Mouse (Mus musculus) lung, adult 18-20 months (tissue): Measurements from ENCODE around the gene Actr3b.
A peak's percentile ranks its signal among the peaks of the same experiment; 100 is the strongest.
"Not testable (repeated sequence)": the region's sequence is repeated elsewhere in the genome, so short reads cannot be mapped to it uniquely, and the experiment has no call there.

Experiments
- DNase-seq, 2 experiments: peaks; one replicate each; pipeline ENCODE4 v3.0.0; 2022; ENCODE audit warnings: mixed read lengths in 2 of 2

The Actr3b gene

DNA sequence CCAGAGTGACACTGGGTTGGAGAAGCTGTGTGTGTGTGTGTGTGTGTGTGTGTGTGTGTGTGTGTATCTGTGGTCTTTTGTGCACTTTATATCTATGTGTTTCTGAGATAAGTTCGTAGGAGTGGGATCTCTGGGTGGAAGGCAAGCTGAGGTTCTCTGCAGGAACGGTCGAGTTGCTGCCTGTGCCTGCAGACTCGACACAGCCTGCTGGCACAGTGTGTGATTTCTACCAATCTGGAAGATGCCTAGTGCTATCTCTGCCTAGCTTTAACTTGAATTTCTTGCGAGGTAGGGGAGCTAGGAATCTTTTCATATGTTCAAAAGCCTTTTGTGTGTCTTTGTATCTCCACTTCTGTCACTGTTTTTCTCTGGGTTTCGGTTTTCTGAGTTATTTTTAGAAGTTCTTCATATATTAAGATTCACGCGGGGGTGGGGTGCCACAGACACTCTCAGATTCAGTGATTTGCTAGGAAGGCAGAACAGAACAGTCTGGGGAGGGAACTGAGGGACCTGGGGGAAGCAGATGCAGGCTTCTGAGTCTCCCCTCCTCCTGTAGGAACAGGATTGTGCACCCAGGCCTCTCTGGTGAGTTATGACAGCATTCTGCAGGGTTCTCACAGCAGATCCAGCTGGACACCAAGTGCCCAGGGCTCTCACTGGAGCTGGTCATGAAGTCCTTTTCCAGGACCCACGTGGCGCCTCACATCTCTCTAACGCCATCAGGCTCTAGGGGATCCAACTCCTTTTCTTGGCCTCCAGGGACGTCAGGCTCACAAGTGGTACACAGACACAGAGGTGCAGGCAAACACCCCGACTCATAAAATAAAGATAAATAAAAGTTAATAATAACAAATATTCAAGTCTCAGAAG is 14.4 kb downstream of the Actr3b start:
- DNase-seq = no peak

DNA sequence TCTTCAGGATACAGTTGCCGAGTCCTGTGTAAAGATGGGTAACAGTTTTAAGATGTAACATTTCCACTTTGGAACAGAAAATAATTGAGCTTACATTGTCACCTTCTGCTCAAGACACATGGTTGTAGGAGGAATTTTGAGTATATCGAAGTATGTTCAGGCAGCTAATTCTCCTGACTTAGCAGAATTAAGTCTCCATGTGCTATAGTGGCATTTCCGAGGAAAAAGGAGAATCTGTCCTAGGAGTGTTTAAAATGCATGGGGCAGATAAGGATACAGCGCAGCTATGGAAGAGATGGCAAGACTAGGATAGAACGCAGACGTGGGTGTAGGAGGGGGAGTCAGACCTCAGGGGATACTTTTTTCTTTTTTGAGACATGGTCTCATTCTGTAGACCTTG is 31.8 kb downstream of the Actr3b start:
- DNase-seq = no peak

DNA sequence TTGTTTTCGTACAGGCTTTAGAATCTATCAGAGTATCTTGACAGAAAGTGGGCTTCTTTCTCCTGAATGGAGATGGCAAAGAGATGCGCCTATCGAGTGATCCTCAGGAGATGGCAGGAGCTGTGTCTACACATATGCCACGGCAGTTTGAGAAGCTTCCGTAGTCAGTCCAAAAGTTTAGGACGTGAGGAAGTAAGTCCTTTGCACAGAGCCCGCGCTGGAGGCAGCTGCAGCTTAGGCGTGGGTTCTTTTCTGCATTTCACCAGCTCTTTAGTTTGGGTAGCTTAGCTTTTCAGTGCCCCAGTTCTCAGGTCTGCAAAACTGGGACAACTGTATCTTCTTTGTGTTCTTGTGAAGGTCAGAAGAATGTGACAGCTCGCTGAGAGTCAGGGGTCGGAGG is 38.0 kb downstream of the Actr3b start:
- no peak for DNase-seq

DNA sequence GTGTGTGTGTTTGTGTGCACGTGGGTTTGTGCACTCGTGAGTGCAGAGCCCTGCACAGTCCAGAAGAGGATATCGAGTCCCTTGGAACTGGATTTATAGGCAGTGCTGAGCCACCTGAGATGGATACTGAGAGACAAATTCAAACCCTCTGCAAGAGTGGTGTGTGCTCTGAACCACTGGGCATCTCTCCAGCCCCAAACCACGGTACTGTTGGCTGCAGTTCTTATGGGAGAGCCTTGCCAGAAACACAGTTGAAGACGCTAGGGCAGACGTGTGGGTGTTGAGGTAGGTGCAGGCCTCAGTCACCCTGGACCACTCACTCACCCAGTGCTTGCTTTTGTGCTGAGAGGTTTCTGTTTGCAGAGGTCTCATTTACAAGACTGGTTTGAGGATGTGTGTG is 41.1 kb downstream of the Actr3b start:
- DNase-seq = no peak

DNA sequence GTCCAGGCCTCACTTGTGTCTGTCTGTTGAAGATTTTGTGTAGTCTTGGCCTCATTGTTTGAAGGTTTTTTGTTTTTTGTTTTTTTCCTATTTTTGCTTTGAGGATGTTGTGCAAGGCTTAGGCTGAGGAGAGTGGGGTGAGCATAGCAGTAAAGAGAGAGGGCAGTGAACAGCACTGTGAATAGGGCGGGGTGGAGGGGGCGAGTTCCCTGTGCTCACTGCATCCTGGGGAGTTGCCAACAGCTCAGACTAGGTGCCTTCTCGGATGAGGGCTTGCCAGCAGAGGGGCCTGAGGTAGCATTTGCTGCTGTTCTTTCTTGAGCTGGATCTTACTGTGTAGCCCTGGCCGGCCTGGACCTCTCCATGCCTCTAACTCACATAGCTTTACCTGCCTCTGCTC is 41.9 kb downstream of the Actr3b start:
- no peak for DNase-seq

DNA sequence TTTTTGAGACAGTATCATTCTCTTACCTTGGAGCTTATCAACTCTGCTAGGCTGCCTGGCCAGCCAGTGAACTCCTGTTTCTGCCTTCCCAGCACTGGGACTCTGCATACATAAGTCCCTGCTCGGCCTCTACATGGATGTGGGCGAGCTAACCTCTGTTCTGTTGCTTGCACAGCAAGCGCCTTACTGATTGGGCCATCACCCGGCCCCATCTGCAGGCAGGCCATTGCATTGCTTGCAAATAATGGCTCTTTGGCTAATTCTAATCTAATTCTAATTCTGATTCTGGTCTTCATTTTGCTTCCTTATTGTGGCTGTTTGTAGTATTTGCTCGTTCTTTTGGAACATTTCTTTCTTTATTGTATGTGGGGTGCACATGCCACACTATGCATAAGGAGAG is 44.8 kb downstream of the Actr3b start:
- no peak for DNase-seq

DNA sequence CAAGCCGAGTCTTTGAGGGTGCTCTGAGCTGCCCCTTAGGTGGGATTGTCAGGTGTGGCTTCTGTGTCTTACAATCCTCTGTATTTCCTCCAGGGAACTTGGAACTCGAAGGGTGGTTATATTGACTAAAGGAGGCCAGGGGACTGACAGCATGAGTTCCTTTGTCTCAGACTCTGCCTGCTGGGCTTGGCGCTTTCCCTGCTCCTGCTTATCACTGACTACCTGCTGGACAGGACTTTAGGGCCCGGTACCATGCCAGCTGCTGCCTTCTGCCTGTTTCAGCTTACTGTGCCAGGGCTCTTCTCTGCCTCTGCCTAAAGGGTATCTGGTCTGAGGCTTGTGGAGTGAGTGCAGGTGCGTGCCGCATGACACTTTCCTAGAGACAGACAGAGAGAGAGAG is 53.1 kb downstream of the Actr3b start:
- DNase-seq = no peak

DNA sequence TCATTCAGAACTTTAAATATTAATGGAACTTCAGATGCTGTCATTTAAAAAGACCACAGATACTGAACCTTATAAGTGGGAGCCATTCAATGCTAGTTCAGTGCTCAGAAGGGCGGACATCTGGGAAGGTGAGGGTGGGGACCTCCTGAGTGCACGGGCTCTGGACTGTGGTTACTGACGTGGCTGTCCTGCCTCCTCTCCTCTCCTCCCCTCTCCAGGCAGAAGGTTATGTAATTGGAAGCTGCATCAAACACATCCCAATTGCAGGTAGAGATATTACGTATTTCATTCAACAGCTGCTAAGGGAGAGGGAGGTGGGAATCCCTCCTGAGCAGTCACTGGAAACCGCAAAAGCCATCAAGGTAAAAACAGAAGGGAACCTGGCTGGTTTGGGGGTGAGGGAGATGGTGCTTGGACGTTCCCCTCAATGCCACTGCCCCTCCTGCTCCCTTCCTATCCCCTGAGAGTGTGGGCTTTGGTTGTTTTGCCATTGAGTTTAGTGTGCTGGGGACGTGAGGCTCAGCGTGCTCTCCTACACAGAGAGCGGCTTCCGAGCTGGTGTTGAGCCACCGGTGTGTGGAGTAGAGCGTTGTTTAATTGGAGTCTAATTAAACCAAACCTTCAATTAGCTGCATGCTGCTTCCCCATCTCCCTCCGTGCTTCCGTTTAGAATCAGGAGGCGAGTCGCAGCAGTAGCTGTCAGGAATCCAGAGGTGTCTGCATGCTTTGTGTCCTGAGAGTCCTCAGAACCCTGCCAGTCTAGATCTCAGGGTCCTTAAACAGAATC is 69.7 kb downstream of the Actr3b start:
- no peak for DNase-seq

DNA sequence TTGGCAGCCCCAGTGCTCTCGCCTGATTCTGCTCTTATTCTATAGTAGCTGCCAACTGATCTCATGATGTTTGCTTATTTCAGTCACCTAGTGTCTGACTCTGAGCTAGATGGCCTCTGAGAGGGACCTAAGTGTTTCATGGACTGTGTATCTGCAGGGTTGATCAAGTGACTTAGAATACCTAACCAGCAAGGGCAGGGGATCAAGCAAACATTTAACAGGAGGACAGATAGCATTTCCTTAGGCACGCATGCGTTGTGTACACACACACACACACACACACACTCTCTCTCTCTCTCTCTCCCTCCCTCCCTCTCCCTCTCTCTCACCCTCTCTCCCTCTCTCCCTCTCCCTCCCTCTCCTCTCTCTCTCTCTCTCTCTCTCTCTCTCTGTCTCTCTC is 71.0 kb downstream of the Actr3b start:
- no peak for DNase-seq

DNA sequence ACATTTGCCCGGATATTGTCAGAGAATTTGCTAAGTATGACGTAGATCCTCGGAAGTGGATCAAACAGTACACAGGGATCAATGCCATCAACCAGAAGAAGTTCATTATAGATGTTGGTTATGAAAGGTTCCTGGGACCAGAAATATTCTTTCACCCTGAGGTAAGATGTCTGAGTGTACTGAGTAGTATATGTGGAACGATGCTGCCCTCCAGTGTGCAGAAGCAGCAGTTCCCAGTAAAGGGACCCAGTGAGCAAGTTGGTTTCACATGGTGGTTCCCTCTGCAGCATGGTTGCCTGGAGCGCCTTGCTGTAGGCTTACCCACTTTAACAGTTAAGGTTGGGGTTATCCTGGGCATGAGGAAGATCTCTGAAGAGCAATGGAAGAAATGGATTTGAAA is 71.8 kb downstream of the Actr3b start:
- DNase-seq = peak in 1 of 2 experiments; percentile 10

DNA sequence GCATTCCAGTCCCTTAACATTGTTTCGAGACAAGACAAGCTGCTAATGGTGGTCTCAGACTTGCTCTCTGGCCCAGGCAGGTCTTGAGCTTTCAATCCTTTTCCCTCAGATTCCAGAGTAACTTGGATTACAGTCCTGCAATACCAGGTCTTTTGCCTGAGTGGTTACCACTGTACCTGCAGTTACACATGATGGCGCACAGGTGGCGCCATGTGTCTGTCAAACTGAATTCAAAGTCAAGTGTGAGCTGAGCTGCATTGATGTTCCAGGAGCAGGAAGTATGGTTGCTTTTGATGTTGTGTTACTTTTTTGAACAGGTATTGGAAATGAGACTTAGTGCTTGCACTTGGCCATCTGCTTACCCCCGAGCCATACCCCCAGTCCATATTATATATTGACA is 79.6 kb downstream of the Actr3b start:
- peak in 1 of 2 experiments; percentile 7 for DNase-seq

DNA sequence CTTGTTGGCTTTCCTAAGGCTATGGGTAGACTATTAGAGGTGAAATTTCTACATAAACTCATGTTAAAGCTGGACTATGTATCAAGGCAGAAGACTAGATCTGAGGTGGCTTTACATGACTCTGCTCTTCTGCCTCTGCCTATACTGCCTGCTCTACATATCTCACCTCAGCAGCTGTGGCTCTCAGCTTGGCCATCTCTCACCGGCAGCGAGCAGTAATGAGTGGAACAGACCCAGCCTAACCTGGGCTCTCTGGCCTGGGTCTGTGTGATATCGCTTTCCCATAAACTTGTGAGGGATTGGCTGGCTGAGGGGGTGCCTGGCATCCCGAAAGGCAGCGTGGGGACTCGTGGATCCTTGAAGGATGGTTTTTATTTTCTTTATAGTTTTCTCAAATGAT is 86.8 kb downstream of the Actr3b start:
- DNase-seq = no peak

DNA sequence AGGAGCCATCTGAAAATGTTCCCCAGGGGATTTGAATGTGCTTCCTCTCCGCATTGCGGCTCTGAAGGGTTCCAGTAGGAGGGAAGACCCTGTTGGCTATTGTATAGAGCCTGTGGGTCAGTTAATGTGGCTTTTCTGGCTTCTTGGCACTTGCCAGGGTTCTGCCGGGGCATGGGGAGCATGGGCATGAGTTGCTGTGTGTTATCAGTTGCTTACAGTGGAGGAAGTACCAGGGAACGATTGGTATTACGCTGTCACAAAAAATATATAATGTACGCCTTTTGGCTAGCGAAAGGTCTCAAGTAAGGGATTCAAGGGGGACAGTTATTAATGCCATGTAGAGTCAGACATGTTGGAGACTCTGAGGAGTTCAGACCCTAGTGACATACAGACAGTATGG is 87.4 kb downstream of the Actr3b start:
- no peak for DNase-seq

DNA sequence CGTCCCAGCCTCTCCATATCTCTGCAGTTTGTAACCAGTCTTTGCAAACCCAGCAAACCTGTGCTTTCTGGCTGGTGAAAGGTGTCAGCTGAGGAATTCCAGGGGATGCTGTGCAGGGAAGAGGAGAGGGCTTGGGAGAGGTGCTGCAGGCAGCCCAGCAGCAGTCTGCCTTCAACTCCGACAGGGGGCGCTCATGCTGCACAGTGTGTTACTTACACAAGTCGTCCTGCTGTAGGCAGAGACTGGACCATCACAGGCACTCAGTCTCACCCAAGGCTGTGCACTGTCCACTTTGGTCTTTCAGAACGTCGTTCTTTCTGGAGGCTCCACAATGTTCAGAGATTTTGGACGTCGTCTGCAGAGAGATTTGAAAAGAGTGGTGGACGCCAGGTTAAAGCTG is 88.3 kb downstream of the Actr3b start:
- no peak for DNase-seq

DNA sequence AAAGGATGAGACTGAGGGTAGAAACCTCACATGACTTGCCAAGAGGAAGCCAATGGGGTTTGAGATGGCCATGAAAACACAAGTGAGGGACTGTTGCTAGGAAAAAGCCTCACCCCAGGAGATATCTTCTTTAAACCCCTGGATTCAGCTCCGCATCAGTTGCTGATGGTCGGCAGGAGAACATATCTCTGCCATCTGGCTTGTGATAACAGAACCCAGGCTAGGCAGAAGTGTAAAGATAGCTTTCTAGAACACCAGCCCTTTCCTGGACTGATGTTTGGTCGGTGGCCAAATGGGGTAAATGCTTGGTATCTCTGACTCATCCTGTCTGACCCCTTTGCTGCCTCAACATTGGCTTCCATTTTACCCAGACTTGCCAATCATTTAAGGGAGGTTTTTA is 106.4 kb downstream of the Actr3b start:
- no peak for DNase-seq

DNA sequence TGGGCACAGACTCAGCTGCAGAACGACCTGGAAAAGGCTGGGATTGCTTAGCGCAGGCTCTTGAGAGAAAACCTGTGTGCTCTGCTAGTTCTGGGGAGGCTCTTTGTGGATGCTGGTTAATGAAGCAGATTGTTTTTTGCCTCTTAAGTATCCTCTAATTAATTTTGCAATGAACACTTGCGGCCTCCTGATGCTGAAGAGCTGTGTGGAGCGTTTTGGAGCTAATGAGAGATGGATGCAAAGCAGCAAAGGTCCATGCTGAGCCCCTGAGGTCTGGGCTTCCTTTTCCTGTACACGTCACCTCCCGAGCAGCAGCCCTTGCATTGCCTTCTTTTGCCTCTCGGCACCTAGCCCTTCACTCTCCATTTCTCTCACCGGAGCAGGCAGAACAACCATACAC is 110.1 kb downstream of the Actr3b start:
- DNase-seq = no peak

DNA sequence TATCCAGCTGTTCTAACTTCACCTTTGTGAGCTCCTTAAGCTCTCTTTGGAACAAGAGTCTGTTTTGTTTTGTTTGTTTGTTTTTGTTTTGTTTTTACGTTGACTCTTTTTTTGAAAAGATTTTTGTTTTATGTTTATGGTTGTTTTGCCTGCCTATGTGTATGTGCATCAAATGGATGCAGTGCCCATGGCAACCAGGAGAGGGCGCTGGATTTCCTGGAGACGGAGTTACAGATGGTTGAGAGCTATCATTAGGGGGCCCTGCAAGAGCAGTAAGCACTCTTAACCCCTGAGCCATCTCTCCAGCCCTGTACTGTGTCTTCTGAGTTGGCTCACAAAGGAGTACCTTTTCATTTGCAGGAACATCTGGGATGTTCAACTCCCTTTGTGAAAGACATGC is 110.8 kb downstream of the Actr3b start:
- DNase-seq = no peak

DNA sequence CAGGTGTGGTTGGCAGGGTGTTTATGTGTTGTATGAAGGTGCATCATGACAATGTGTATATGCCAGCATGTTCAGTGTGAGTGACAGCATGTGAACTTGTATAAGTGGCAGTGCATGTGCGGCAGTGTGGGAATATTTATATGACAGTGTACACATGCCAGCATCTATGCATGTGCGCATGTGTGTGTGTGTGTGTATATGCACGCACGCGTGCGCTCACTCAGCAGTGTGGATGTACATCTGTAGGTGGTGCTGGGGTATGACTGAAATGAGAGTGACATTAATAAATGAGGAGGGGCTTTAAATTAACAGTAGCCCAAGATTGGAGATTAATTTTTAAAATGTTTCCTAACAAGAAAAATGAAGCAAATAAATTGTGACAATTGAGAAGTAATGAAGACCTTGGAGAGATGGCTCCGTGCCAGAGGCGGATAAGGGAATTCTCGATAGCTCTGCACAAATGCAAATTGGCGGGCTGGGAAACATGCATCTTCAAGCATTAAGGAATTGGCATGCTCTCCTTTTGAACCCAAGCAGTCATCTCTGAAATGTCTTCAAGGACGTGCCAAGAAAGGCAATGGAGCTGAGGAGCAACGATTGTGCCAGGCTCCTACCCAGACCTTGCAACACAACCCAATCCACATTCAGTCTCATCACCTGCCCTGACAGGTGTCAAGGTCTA is 111.7 kb downstream of the Actr3b start:
- DNase-seq = no peak

DNA sequence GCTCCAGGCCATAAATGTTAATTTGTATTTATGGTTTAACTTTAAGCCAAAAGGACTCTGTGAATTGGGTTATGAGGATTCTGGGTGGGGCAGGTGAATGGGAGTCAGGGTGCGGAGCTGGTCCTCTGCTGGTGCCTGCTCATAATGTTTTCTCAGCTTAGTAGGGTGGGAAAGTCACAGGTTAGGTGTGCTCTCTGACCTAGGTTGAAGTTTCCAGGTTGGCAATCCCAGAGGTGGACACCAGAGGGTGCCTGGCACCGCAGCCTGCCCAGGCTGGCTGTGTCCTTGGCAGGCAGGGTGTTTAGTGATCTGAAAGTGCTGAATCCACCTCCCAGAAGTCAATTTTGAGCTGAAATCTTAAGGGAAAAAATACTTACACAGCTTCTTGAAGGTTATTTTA is 113.2 kb downstream of the Actr3b start:
- peak in 1 of 2 experiments; percentile 7 for DNase-seq

DNA sequence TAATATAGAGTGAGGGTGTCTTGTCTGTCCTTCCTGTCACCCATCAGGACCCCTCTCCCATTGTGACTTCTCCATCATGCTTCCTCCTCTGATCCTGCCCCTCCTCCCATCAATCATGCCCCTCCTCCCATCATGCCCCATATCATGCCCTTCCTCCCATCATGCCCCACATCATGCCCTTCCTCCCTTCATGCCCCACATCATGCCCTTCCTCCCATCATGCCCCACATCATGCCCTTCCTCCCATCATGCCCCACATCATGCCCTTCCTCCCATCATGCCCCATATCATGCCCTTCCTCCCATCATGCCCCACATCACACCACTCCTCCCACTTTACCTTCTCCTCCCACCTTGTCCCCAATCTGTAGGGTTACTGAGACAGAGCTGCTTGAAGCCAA is 116.1 kb downstream of the Actr3b start:
- not testable (repeated sequence) for DNase-seq

DNA sequence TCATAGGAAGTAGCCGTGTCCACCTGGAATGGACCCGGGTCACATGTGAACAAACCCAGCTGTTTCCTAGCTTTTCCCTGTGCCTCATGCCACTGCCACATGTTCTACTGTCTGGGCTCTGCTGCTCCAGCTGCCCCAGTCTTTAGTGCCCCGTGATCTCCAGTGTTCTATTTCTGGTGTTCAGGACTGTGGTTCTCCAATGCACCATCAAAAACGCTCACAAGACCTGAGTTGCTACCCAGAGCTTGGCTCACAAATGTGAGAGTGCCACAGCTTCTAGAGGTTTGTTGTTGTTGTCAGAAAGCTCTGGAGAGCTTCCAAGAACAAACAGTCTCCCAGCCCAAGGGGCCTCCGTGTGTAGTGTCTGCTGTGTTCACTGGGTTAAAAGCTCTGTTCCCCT is 117.5 kb downstream of the Actr3b start:
- no peak for DNase-seq

DNA sequence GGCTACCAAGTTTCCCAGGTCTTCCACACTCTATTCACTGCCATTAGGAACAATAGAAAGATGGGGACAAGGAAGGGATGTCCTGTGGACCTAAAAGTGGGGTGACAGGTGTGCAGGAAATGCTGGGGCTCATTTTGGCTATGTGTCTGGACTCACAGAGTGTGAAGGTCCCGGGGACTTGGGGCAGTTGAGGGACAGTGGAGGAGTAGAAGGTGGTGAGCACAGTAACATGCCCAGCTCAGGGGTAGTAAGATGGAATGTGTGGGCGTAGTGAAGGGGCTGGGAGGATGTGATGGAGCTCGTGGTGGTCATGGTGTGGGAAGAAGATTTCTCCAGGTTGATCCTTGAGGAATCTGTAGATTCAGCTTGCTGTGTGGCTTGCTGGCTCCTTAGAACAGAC is 118.2 kb downstream of the Actr3b start:
- DNase-seq = no peak

DNA sequence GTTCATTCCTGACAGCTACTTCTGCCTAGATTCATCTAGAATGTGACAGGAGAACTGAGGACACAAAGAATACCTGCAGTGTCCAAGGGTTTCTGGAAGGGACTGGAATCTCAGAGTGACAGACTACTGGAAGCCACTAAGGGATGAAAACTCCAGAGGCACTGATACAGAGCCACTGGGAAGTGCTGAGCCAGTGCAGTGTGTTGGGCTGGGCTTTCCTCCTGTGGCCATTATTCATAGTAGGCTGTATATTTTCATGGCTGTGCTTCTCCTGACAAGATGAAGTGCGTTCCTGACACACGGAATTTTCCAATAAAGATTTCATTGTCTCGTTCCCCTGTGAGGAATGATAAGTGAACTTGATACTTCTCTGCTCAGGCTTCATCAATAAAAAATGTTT is 126.9 kb downstream of the Actr3b start:
- no peak for DNase-seq
